Mouse (Mus musculus): ENCODE results near the gene Abi3bp. TPM values are rescaled to one million over a fixed set of nuclear protein-coding genes. Genes with fewer than 3 reads are reported as not detected.

Abi3bp gene
- polyA plus RNA-seq, 1 experiment from 2014 or later, result 0.39 TPM

DNA sequence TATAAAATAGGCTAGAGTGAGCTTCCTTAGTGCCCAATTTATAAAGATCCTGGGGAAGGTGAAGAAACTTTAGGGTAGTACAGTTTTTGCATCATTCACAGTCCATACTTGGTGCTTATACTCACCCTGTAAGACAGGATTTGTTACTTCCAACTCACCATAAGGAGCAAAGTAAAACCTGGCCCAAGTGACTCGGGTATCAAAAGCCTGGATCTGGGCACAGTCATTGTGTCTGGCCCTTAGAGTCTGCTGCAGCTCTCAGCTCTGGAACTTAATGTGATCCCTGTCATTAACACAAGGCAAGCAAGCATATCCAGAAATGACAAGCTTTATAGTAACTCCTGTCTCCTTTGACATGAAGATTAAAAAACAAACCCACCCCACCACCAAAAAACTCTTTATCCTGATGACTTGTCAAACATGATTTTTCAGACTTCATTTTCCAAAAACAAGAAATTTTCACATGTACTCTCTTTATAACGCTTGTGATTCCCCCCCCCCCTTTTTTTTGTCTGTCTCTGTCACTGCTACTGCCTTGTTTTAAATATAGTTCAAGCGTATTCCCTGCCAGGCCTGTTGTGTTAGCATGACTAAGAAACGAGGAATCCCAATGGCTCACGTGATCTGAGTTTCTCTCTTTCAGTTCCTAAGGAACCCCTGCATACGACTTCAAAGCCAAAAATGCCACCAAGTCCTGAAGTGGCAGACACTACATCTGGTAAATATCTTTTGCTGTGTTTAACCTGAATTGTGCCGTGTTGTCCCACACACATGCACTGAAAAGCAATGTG is 168.9 kb downstream of the Abi3bp start:
- H3K4me3 ChIP-seq (ENCODE audit: low read depth, low read length), result no peak overlapping the region
- ATAC-seq (replicated peaks; ENCODE audit: insufficient number of reproducible peaks, low FRiP score, low TSS enrichment), result no peak
- no peak overlapping the region; the same call in 1 of the 2 replicates for H3K27ac ChIP-seq (ENCODE audit: low read depth, low read length)
- H3K4me1 ChIP-seq (ENCODE audit: control insufficient read depth, insufficient read depth, low read length), result no peaks in the 10 kb centered on the region
- no peak overlapping the region for H3K9ac ChIP-seq (ENCODE audit: low read depth, low read length)
- no peaks in the 10 kb centered on the region for H3K36me3 ChIP-seq (ENCODE audit: control insufficient read depth, insufficient read depth, low read length)
- no peaks in the 10 kb centered on the region for H3K9me3 ChIP-seq (replicated peaks; ENCODE audit: control insufficient read depth, low read length)
- no peaks in the 10 kb centered on the region for H3K27me3 ChIP-seq (ENCODE audit: control insufficient read depth, insufficient read depth, low read length)
- H3K4me2 ChIP-seq, result no peak overlapping the region
- 40% methylated on average over 7 of the region's 7 CpGs for WGBS (ENCODE audit: insufficient replicate concordance)

DNA sequence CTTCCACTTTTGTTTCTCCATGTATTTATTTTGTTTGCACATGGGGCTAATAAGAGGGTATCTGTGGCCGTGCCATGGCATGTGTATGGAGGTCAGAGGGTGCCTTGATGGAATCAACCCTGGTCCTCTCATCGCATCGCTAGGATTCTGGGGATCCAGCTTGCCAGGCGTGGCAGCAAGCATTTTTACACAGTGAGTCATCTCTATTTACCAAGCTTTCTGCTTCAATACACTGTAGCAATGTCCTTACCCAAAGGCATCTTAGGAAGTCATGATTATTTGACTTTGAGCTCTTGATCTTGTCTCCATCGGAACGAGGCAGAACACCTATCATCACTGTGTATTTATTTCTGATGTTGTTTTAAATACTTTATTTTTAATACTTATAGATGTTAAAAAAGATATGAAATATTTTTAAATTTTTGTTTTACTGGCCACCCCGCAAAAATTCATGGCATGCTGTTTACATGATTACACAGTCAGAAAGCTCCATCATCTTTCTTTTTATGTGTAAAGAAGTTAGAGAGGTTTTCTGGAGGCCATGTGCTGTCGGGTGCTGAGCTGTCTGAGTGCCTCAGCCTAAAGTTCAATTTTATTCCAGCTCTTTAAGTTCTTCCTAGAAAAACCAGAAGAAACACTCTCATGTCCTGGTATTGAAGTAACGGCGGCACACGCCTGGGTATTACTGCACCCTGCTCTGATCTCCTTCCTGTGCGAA is 177.7 kb downstream of the Abi3bp start:
- no peaks in the 10 kb centered on the region for H3K36me3 ChIP-seq (ENCODE audit: control insufficient read depth, insufficient read depth, low read length)

DNA sequence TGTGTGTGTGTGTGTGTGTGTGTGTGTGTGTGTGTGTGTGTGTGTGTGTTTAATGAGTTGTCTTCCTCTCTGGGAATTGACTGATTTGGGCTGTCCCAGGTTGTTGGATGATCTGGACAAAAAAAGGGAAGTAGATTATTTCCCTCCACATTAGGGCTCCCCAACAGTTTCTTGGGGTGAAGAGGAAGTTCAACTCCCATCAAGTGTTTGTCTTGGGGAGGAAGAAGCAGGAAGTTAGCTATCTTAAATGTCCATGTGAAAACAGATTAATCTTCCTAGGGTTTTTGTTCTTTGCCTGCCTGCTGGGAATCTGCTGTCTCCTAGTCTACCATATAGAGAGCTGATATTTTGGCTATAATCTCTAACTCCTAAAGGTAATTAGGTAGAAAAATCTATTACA is 181.2 kb downstream of the Abi3bp start:
- Histone ChIP-seq H3K27ac (ENCODE audit: low read depth, low read length) (no peak overlapping the region), H3K4me3 (ENCODE audit: low read depth, low read length) (no peak overlapping the region), H3K9ac (ENCODE audit: low read depth, low read length) (no peak overlapping the region), H3K9me3 (replicated peaks; ENCODE audit: control insufficient read depth, low read length) (no peaks in the 10 kb centered on the region), H3K36me3 (ENCODE audit: control insufficient read depth, insufficient read depth, low read length) (no peaks in the 10 kb centered on the region), H3K4me1 (ENCODE audit: control insufficient read depth, insufficient read depth, low read length) (no peaks in the 10 kb centered on the region), H3K27me3 (ENCODE audit: control insufficient read depth, insufficient read depth, low read length) (no peaks in the 10 kb centered on the region), H3K4me2 (no peak overlapping the region)
- ATAC-seq (replicated peaks; ENCODE audit: insufficient number of reproducible peaks, low FRiP score, low TSS enrichment), result no peak

More for the DNA sequence above, 177.7 kb downstream of the Abi3bp start:
- H3K9me3 ChIP-seq (replicated peaks; ENCODE audit: control insufficient read depth, low read length), result no peaks in the 10 kb centered on the region
- WGBS (ENCODE audit: insufficient replicate concordance), result 83% methylated on average over 12 of the region's 12 CpGs
- no peak overlapping the region for H3K9ac ChIP-seq (ENCODE audit: low read depth, low read length)
- no peaks in the 10 kb centered on the region for H3K4me1 ChIP-seq (ENCODE audit: control insufficient read depth, insufficient read depth, low read length)
- H3K27me3 ChIP-seq (ENCODE audit: control insufficient read depth, insufficient read depth, low read length), result no peaks in the 10 kb centered on the region
- no peak for ATAC-seq (replicated peaks; ENCODE audit: insufficient number of reproducible peaks, low FRiP score, low TSS enrichment)
- H3K4me3 ChIP-seq (ENCODE audit: low read depth, low read length), result no peak overlapping the region
- H3K27ac ChIP-seq (ENCODE audit: low read depth, low read length), result no peak overlapping the region
- no peak overlapping the region for H3K4me2 ChIP-seq

DNA sequence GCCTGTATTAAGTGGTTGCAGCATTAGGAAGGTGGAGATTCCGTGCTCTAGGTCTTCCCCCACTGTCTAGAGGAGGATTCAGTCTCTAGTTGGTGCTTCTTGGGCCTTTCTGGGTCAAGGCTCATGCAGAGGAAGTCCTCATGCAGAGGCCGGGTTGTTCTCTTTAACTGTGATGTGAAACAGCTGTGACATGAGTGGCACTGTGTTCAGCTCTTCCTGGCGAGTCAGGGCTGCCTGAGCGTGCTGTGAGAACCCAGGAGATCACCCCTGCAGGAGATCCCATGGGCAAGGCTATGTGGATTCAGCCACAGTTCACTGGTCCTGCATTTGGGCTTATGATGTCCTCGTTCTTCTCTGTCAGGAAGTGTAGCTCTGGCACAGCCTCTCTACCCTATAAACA is 191.8 kb downstream of the Abi3bp start:
- H3K9me3 ChIP-seq (replicated peaks; ENCODE audit: control insufficient read depth, low read length), result no peaks in the 10 kb centered on the region
- no peak overlapping the region for H3K9ac ChIP-seq (ENCODE audit: low read depth, low read length)
- H3K4me1 ChIP-seq (ENCODE audit: control insufficient read depth, insufficient read depth, low read length), result no peaks in the 10 kb centered on the region
- H3K27ac ChIP-seq (ENCODE audit: low read depth, low read length), result no peak overlapping the region
- 69% methylated on average over 5 of the region's 5 CpGs for WGBS (ENCODE audit: insufficient replicate concordance)
- H3K36me3 ChIP-seq (ENCODE audit: control insufficient read depth, insufficient read depth, low read length), result no peaks in the 10 kb centered on the region
- no peak overlapping the region for H3K4me3 ChIP-seq (ENCODE audit: low read depth, low read length)
- no peaks in the 10 kb centered on the region for H3K27me3 ChIP-seq (ENCODE audit: control insufficient read depth, insufficient read depth, low read length)
- ATAC-seq (replicated peaks; ENCODE audit: insufficient number of reproducible peaks, low FRiP score, low TSS enrichment), result no peak
- no peak overlapping the region for H3K4me2 ChIP-seq

DNA sequence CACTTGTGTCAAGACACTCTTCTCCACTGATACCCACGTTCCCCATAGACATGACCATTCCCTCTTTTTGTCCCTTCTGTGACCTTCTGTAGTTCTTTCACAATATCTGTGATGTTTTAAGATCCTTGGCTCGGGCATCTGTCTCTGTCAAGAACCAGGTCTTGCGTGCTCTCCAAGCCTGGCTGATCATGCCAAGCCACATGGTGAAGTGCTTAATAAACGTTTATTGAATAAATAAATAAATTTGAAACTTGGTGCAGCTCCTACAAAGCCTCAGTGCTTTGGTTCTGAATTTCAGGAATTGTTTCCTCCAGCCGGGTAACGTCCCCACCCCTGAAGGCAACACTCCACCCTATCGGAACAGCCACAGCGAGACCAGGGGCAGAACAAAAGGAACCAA is 193.3 kb downstream of the Abi3bp start:
- WGBS (ENCODE audit: insufficient replicate concordance), result 76% methylated on average over 8 of the region's 8 CpGs
- Histone ChIP-seq H3K9ac (ENCODE audit: low read depth, low read length) (no peak overlapping the region), H3K4me2 (no peak overlapping the region), H3K27ac (ENCODE audit: low read depth, low read length) (no peak overlapping the region), H3K9me3 (replicated peaks; ENCODE audit: control insufficient read depth, low read length) (no peaks in the 10 kb centered on the region), H3K27me3 (ENCODE audit: control insufficient read depth, insufficient read depth, low read length) (no peaks in the 10 kb centered on the region), H3K4me1 (ENCODE audit: control insufficient read depth, insufficient read depth, low read length) (no peaks in the 10 kb centered on the region), H3K4me3 (ENCODE audit: low read depth, low read length) (no peak overlapping the region), H3K36me3 (ENCODE audit: control insufficient read depth, insufficient read depth, low read length) (no peaks in the 10 kb centered on the region)
- no peak for ATAC-seq (replicated peaks; ENCODE audit: insufficient number of reproducible peaks, low FRiP score, low TSS enrichment)

DNA sequence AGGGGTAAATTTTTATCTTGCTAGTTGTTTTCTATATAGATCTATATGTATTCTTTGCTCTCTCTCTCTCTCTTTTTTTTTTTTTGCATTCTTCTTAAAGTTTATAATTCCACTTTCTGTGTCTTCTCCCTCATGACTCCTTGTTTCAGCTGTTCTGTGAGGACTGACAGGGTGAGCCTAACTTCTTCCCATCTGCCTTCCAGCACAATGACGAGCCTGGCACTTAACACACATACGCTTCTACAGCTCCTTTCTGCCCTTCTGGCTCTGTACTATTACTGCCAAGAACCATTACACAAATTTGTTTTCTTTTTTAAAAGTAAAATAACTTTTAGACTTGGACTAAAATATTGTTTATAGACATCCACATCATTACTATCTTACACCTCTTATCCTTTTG is 195.7 kb downstream of the Abi3bp start:
- Histone ChIP-seq H3K36me3 (ENCODE audit: control insufficient read depth, insufficient read depth, low read length) (no peaks in the 10 kb centered on the region), H3K27ac (ENCODE audit: low read depth, low read length) (no peak overlapping the region), H3K9ac (ENCODE audit: low read depth, low read length) (no peak overlapping the region), H3K9me3 (replicated peaks; ENCODE audit: control insufficient read depth, low read length) (no peaks in the 10 kb centered on the region), H3K4me2 (no peak overlapping the region), H3K27me3 (ENCODE audit: control insufficient read depth, insufficient read depth, low read length) (no peaks in the 10 kb centered on the region), H3K4me1 (ENCODE audit: control insufficient read depth, insufficient read depth, low read length) (no peaks in the 10 kb centered on the region), H3K4me3 (ENCODE audit: low read depth, low read length) (no peak overlapping the region)
- no peak for ATAC-seq (replicated peaks; ENCODE audit: insufficient number of reproducible peaks, low FRiP score, low TSS enrichment)
- WGBS (ENCODE audit: insufficient replicate concordance), result 81% methylated on average over 2 of the region's 2 CpGs

DNA sequence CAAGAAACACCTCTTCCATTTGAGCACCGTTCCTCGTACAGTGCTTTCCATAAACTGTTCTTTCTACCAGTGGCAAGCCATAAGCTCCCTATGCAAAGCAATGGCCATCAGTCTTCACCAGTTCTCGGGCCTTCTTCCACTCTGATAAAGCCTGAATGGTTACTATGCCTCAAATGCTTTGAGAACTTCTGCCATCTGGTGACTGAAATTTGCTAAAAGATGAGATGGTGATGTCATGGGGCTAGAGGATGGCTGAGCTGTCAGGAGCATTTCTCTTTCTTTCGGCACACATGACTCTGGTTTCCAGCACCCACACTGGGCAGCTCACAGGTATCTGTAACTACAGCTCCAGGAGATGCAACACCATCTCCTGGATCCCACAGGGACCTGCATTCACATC is 199.5 kb downstream of the Abi3bp start:
- WGBS (ENCODE audit: insufficient replicate concordance), result 63% methylated on average over 4 of the region's 4 CpGs
- H3K27ac ChIP-seq (ENCODE audit: low read depth, low read length), result no peak overlapping the region
- no peak overlapping the region for H3K4me3 ChIP-seq (ENCODE audit: low read depth, low read length)
- H3K4me1 ChIP-seq (ENCODE audit: control insufficient read depth, insufficient read depth, low read length), result no peaks in the 10 kb centered on the region
- H3K9ac ChIP-seq (ENCODE audit: low read depth, low read length), result no peak overlapping the region
- H3K27me3 ChIP-seq (ENCODE audit: control insufficient read depth, insufficient read depth, low read length), result no peaks in the 10 kb centered on the region
- no peak overlapping the region for H3K4me2 ChIP-seq
- H3K9me3 ChIP-seq (replicated peaks; ENCODE audit: control insufficient read depth, low read length), result no peaks in the 10 kb centered on the region
- ATAC-seq (replicated peaks; ENCODE audit: insufficient number of reproducible peaks, low FRiP score, low TSS enrichment), result no peak
- H3K36me3 ChIP-seq (ENCODE audit: control insufficient read depth, insufficient read depth, low read length), result no peaks in the 10 kb centered on the region

DNA sequence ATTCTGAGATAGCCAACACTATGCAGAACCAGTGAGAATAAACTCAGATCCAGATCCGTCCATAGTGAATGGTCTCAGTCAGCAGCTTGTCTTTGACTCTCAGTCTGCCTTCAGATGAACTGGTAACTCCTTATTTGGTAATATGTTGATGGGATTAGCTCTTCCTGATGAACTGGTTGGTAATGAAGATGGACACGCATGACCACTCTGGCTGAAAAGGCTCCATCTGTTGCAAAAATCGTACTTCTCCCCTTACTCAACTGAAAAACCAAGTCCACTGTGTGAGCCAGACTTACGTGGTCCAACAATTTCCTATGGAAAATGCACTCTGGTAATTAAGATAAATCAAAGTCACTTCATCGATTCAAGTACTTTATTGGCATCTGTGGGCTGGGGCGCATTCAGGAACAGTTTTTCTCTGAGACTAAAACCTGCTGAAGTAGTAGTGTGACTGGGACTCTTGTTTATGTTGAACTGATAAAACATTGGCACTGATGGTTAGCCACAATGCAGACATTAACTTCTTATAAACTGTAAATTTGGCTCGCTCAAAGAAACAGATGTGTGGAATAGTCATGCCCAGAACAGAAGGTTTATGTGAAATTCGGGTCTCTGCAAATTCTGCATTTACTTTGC is 203.4 kb downstream of the Abi3bp start:
- no peaks in the 10 kb centered on the region for H3K4me1 ChIP-seq (ENCODE audit: control insufficient read depth, insufficient read depth, low read length)
- H3K4me3 ChIP-seq (ENCODE audit: low read depth, low read length), result no peak overlapping the region
- ATAC-seq (replicated peaks; ENCODE audit: insufficient number of reproducible peaks, low FRiP score, low TSS enrichment), result no peak
- H3K9ac ChIP-seq (ENCODE audit: low read depth, low read length), result no peak overlapping the region
- no peak overlapping the region for H3K27ac ChIP-seq (ENCODE audit: low read depth, low read length)
- H3K4me2 ChIP-seq, result no peak overlapping the region
- H3K9me3 ChIP-seq (replicated peaks; ENCODE audit: control insufficient read depth, low read length), result no peaks in the 10 kb centered on the region
- WGBS (ENCODE audit: insufficient replicate concordance), result 84% methylated on average over 8 of the region's 8 CpGs
- no peaks in the 10 kb centered on the region for H3K27me3 ChIP-seq (ENCODE audit: control insufficient read depth, insufficient read depth, low read length)
- H3K36me3 ChIP-seq (ENCODE audit: control insufficient read depth, insufficient read depth, low read length), result no peaks in the 10 kb centered on the region
